Mouse (Mus musculus) heart, adult 11 months (tissue): Measurements from ENCODE around the gene Crip3.

ENCODE experiments used
- DNase-seq: peaks from one replicate; pipeline ENCODE4 v3.0.0; 2022

Crip3 gene

DNA sequence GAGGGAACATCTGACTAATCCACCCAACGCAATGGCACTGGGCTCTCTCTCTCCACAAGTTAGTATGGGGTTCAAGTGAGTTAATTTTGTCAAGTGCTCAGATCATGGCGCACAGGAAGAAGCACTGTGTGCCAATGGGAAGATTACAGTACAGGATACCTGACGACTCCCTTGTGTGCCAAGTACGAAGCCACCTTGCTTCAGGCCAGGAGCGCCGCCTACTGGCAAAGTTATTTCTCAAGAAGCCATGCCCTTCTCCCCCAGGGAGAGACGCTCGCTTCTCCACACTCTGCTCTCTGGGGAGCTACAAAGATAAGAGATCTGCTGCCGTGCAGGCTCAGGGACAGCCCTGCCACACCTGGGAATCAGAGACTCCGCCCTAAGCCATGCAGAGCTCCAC is 29.1 kb downstream of the Crip3 start:
- DNase-seq: no peak

GRCm38 (mm10) chr17:46458439-46458838 is 29.7 kb downstream of the Crip3 start:
- peak; percentile 93 for DNase-seq

GRCm38 (mm10) chr17:46460673-46461072 is 31.9 kb downstream of the Crip3 start:
- DNase-seq: no peak

DNA sequence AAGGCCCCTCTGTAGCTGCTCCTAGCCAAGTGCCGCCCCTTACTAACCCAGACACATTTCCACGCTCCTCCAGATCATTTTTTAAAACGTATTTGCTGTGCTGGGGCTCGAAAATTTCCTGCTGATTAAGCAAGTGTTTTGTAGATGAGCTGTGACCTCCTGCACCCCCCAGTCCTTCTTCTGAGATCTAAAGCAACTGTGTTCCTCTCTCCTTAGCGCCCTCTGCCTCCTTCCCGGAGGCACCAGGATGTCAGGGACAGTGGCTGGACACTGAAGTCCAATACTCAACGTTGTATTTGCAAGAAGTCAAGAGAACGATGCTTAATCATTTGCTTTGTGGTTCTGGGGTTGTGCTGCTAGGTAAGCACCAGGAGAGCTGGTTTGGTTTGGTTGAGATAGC is 32.6 kb downstream of the Crip3 start:
- DNase-seq: no peak

- peak; percentile 98 for DNase-seq
These were observed 33.5 kb downstream of the Crip3 start for GRCm38 (mm10) chr17:46462226-46462625.

GRCm38 (mm10) chr17:46467830-46468229 is 39.1 kb downstream of the Crip3 start:
- DNase-seq: no peak

- no peak for DNase-seq
These were observed 47.9 kb downstream of the Crip3 start for GRCm38 (mm10) chr17:46476601-46477000.

DNA sequence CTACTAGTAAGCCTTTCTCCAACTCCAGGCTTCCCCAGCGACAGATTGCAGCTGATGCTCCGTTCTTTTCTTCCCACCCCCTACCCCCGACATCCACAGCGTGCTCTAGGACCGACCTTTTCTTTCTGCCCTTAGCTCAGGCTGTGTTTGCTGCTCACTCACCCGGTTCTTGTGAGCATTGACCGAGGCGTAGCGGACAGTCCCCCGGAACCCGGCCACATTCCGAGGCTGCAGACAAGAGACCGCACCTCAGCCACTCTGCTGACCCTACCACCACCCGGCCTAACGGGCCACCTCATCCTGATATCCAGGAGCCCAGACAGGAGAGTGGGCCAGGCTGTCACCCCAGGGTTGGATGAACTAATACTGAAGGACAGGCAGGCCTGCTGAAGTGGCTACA is 48.6 kb downstream of the Crip3 start:
- DNase-seq: no peak
